Mouse (Mus musculus): ENCODE measurements at regions not wholly inside any gene's neighbourhood (a gene's known extent, or its start where the extent isn't known, plus 50 kb on each side); places are given as distances from the start of the nearest gene placed in this dataset.

DNA sequence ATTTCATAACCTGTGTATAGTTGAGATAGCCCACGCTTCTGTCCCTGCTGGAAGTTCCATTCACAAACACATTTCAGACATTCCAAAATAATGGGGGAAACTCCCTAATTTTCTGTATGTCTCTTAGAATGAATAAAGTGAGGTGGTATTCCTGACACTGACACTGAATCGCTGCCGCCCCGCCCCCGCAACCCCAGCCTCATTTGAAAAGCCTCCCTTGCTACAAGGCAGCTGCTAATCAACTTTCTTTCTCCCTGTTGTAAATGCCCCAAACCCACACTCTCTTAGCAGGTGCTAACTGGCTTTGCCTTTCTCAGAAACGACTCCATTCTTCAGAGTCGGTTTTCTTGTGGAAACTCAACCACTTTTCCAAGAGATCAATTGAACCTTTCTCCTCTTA lies 66.4 kb upstream of the Zfp280d start:
- no peak for TF ChIP-seq POLR2A (IDR thresholded peaks at IDR 0.05; ENCODE audit: low read depth, low read length)
- no peak for TF ChIP-seq CTCF (IDR thresholded peaks at IDR 0.05; ENCODE audit: extremely low read depth, insufficient read depth, insufficient read length, insufficient replicate concordance)

Data from spleen, adult 2 months (tissue).